Mouse (Mus musculus) embryonic facial prominence, embryonic 14.5 days (tissue): Measurements from ENCODE around the gene Creb5. TPM values are rescaled to one million over a fixed set of nuclear protein-coding genes. Genes with fewer than 3 reads are reported as not detected.

Source experiments
- ATAC-seq: fragments of 200-750 bp; cut with Nextera tagmentation; 2 replicates; pipeline ENCODE4 v1.8.0; 2017; ENCODE audit warnings: low read depth, moderate number of reproducible peaks, moderate TSS enrichment
- DNase-seq: peaks from one replicate; pipeline ENCODE4 v3.0.0-alpha.2; 2015; ENCODE audit warnings: low spot score
- H3K27ac ChIP-seq: fragments of 300-500 bp; sonication (generic); replicated peaks from 2 replicates; pipeline ENCODE4 v1.5.1; 2014; ENCODE audit warnings: low read depth, mild to moderate bottlenecking, low read length, moderate library complexity
- H3K27me3 ChIP-seq: fragments of 300-500 bp; sonication (generic); replicated peaks from 2 replicates; pipeline ENCODE4 v1.6.1; 2014; ENCODE audit warnings: low read length; ENCODE audit not compliant: control insufficient read depth, insufficient read depth
- H3K36me3 ChIP-seq: fragments of 300-500 bp; sonication (generic); 2 replicates; pipeline ENCODE4 v1.6.1; 2014; ENCODE audit warnings: low read length, mixed read lengths; ENCODE audit not compliant: control insufficient read depth, insufficient read depth
- H3K4me1 ChIP-seq: fragments of 300-500 bp; sonication (generic); 2 replicates; pipeline ENCODE4 v1.6.1; 2014; ENCODE audit warnings: antibody characterized with exemption, low read length; ENCODE audit not compliant: control insufficient read depth, insufficient read depth
- H3K4me2 ChIP-seq: fragments of 300-500 bp; sonication (generic); 2 replicates; pipeline ENCODE4 v1.6.1; 2014; ENCODE audit warnings: low read depth, mild to moderate bottlenecking, low read length, moderate library complexity, mixed read lengths
- H3K4me3 ChIP-seq: fragments of 300-500 bp; sonication (generic); 2 replicates; pipeline ENCODE4 v1.5.1; 2014; ENCODE audit warnings: low read depth, mild to moderate bottlenecking, low read length
- H3K9ac ChIP-seq: fragments of 300-500 bp; sonication (generic); 2 replicates; pipeline ENCODE4 v1.6.1; 2014; ENCODE audit warnings: low read depth, mild to moderate bottlenecking, low read length, moderate library complexity, mixed read lengths
- H3K9me3 ChIP-seq: fragments of 300-500 bp; sonication (generic); 2 replicates; pipeline ENCODE4 v1.6.1; 2016; ENCODE audit warnings: low read length; ENCODE audit not compliant: control insufficient read depth
- whole genome bisulfite sequencing: fragments of 180-500 bp; shearing (Covaris S2); extraction: QIAGEN DNeasy Blood & Tissue Kit; methylation state at CpG from one replicate; pipeline ENCODE4 v1.1.7; 2014; 5-methylcytosine and 5-hydroxymethylcytosine counted together
- polyA plus RNA-seq: library from polyadenylated mRNA; unstranded; fragments of >200 nt; fragmentation: Nextera tagmentation; extraction: Ambion mirVana; gene quantifications from 2 replicates; pipeline ENCODE4 v1.2.1, GENCODE M21; 2014

The Creb5 gene
- polyA plus RNA-seq, 1 experiment from 2014 or later = 22.8 TPM

DNA sequence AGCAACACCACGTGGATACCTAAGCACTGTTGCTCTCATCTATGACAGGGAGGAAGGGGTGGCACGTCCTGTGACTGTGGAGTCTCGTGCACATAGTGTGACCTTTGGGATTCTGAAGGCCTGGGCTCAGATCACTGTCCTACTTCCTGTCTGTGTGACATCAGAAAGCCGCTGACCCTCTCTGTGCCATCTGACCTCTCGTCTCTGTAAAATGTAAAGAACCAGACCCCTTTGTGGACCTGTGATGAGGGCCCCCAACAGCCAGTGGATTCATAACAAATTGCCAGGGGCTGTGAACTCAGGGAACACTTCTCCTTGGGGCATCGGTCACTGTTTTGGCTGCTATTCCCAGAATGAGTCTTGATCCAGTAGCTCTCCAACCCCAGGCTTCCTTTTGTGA lies 289.8 kb downstream of the Creb5 start:
- H3K4me1 ChIP-seq = peaks cover 23% of the 10 kb centered on the region
- H3K27me3 ChIP-seq = no peaks in the 10 kb centered on the region
- WGBS = 76% methylated on average over 6 of the region's 6 CpGs
- ATAC-seq (no peak), DNase-seq (no peak)
- H3K4me3 ChIP-seq = no peak overlapping the region
- H3K9ac ChIP-seq = no peak overlapping the region
- no peaks in the 10 kb centered on the region for H3K9me3 ChIP-seq
- no peak overlapping the region for H3K27ac ChIP-seq
- H3K4me2 ChIP-seq = no peak overlapping the region
- H3K36me3 ChIP-seq = no peaks in the 10 kb centered on the region

DNA sequence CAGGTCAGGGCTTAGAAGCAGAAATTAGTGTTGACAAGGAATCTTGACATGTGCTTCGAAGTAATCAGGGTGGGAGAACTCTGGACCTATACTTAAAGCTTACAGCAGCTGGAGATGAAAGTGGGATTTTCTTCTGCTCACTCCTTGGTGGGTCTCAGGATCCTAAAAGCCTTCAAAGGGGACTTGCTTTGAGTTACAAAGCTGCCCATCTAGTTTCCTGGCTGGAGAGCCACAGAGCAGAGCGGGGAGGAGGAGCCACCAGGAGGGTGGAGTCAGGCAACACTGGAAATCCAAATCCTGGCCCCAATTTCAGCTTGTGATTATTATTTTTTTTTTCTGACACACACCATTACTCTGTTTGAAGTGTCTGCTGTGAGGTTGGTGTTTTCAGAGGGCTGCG lies 290.7 kb downstream of the Creb5 start:
- Histone ChIP-seq H3K4me1 (peaks cover 16% of the 10 kb centered on the region), H3K36me3 (no peaks in the 10 kb centered on the region), H3K27me3 (no peaks in the 10 kb centered on the region), H3K4me3 (no peak overlapping the region), H3K27ac (no peak overlapping the region), H3K4me2 (no peak overlapping the region), H3K9me3 (no peaks in the 10 kb centered on the region), H3K9ac (no peak overlapping the region)
- ATAC-seq (no peak), DNase-seq (no peak)
- WGBS = 64% methylated on average over 3 of the region's 3 CpGs

DNA sequence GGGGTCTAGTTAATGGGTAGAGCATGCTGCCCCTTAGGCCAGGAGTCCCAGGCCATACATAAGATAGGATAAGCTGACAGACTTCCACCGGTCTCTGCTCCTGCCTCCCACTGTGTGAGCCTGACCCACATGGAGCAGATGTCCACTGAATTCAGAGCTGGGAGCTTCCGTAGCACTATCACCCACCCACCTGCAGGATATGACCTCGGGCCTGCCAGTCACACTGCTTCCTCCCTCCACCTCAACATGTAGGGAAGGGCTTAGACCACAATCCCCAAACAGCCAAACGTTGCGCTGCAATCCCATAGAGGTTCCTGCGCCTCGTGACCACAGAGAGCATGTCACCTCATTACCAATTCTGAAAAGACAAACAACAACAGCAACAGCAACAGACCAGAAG lies 293.3 kb downstream of the Creb5 start:
- H3K4me3 ChIP-seq = no peak overlapping the region
- H3K27ac ChIP-seq = no peak overlapping the region
- H3K9me3 ChIP-seq = no peaks in the 10 kb centered on the region
- H3K4me2 ChIP-seq = no peak overlapping the region
- H3K4me1 ChIP-seq = peaks cover 39% of the 10 kb centered on the region
- DNase-seq (no peak), ATAC-seq (no peak)
- no peak overlapping the region for H3K9ac ChIP-seq
- 84% methylated on average over 7 of the region's 7 CpGs for WGBS
- no peaks in the 10 kb centered on the region for H3K36me3 ChIP-seq
- no peaks in the 10 kb centered on the region for H3K27me3 ChIP-seq

DNA sequence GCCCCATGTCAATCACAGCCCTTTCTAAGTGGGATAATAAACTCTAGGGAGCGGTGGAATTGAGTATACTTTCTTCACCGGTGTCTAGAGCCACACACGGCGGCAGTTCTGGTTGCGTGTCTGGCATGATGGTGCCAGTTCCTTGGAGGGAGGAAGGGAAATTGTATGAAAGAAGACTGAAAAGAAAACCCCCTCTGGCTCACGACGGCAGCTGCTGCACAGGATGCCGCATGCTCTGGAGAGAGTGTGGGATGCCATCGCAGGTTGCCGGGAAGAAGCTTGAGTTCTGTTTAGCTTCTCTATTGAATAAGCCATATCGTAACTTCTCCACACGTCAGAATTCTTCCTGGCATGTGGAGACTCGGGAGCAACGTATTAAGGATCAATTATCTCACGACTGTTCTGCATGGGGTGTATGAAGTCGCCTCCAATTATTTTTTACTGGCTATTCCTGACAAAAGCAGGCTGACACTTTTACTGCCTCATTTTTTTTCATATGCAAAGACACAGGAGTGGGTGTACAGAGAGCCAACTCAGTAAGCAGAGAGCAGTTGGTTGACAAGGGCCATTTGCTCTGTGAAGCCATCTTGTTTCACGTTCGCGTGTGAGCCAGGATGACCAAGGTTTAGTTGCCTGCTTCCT lies 296.3 kb downstream of the Creb5 start:
- no peak overlapping the region; the same call in 1 of the 2 replicates for H3K27ac ChIP-seq
- peak overlapping the region; percentile 29 for H3K4me2 ChIP-seq
- no peaks in the 10 kb centered on the region for H3K9me3 ChIP-seq
- no peak overlapping the region for H3K9ac ChIP-seq
- peaks cover 34% of the 10 kb centered on the region for H3K4me1 ChIP-seq
- ATAC-seq (no peak), DNase-seq (no peak)
- WGBS = 41% methylated on average over 19 of the region's 19 CpGs
- H3K36me3 ChIP-seq = no peaks in the 10 kb centered on the region
- no peaks in the 10 kb centered on the region for H3K27me3 ChIP-seq
- no peak overlapping the region for H3K4me3 ChIP-seq

DNA sequence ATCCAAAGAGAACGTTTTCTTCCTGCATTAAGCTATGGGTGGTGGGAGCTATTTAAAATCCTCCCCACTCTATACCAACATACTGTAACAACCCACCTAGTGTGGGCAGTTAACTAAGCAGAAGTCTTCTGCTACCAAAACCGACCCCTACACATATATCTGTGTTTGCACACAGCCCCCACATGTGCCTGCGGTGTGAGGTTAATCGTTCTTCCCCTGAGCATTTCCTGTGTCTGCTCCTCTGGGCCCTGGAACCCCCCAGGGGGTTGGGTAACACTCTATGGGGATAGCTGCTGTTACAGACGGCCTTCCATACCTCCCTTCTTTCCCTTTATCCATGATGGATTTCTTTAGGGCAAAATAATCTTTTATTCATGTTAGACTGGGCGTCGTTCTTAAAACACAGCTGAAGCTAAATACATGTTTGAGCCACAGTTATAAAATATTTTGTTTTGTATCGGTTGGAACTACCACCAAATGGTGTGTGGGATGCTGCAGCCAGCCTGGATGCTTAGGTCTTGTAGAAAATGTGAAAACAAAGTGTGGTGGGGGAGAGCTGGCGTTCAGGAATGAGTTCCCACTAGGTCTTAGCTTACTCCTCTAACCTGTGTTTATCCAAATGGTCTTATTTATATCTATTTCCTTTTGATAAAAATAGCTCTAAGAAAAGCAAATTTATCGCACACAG lies 297.8 kb downstream of the Creb5 start:
- Histone ChIP-seq H3K4me3 (no peak overlapping the region), H3K4me2 (0 out of 2 replicates have a peak overlapping the region, but pooled peaks have one; percentile 13), H3K9me3 (no peaks in the 10 kb centered on the region), H3K9ac (no peak overlapping the region; the same call in 1 of the 2 replicates), H3K36me3 (no peaks in the 10 kb centered on the region), H3K27ac (no peak overlapping the region), H3K27me3 (no peaks in the 10 kb centered on the region), H3K4me1 (peaks cover 29% of the 10 kb centered on the region)
- DNase-seq = no peak
- WGBS = 39% methylated on average over 10 of the region's 10 CpGs
- no peak for ATAC-seq

DNA sequence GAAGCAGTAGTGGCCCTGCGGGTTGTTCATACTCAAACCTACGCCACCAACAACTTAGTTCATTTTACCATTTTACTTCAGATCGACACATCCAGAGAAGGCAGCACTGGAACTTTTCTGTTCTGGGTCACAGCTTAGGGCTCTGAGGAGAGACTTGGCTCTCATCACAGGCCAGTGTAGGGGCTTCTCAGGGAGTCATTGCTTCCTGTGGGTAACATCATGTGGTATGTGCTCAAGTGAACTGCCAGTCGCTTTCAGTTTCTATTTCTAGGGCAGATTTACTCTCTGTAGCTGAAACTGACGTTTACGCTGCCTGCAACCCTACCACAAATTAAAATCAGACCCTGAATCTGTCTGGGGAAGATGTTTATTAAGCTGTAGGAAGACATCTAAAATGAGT lies 302.7 kb downstream of the Creb5 start:
- WGBS = 54% methylated on average over 6 of the region's 6 CpGs
- no peak overlapping the region for H3K27ac ChIP-seq
- no peaks in the 10 kb centered on the region for H3K9me3 ChIP-seq

DNA sequence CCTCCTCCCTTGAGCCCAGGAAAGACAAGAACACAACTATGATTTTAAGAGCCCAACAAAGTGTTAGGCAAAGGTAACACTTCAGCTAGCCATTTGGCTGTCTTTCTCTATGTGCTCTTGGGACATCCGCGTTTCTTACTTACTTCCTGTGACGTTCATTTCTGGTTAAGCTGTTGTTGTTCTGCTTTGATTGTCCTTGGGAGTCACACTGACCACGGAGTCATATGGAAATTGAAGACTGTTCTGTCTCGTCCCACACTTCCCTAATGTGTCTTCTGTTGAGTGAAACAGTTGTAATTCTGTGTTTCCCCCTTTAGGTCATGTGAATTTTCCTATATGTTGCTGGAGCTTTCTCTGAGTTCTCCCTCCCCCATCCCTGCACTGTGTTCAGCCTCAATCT lies 305.2 kb downstream of the Creb5 start:
- Histone ChIP-seq H3K4me3 (no peak overlapping the region), H3K9ac (no peak overlapping the region), H3K27ac (no peak overlapping the region), H3K4me1 (peaks cover 8% of the 10 kb centered on the region), H3K9me3 (no peaks in the 10 kb centered on the region), H3K4me2 (no peak overlapping the region), H3K27me3 (no peaks in the 10 kb centered on the region), H3K36me3 (no peaks in the 10 kb centered on the region)
- no peak for DNase-seq
- ATAC-seq = no peak
- 84% methylated on average over 5 of the region's 5 CpGs for WGBS

More for the DNA sequence above, 302.7 kb downstream of the Creb5 start:
- ATAC-seq (no peak), DNase-seq (peak; percentile 58)
- Histone ChIP-seq H3K9ac (no peak overlapping the region), H3K4me3 (no peak overlapping the region), H3K27me3 (no peaks in the 10 kb centered on the region), H3K4me2 (no peak overlapping the region), H3K36me3 (no peaks in the 10 kb centered on the region), H3K4me1 (peaks cover 17% of the 10 kb centered on the region)

DNA sequence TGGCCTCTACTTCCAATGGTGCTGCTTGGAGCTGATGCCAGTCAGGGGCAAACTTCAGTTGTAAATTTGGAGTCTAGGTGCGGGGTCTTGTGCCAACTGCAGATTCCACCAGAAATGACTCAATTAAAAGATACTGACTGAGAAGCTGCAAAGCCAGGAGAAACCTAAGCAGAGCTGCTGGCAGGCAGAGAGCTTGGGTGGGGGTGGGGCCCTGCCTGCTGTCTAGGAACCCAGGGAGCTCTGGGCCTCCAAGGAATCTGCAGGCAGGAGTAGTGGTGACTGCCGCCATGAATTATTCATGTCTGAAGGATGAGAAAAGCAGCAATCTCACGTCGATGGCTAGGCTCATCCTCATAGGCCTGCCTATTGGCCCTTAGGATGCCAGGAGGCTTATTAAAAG lies 306.5 kb downstream of the Creb5 start:
- ATAC-seq (no peak; the same call in 1 of the 2 replicates), DNase-seq (no peak)
- Histone ChIP-seq H3K4me3 (no peak overlapping the region), H3K27ac (peak overlapping the region; percentile 16; the same call in 1 of the 2 replicates), H3K9me3 (no peaks in the 10 kb centered on the region), H3K27me3 (no peaks in the 10 kb centered on the region), H3K4me2 (no peak overlapping the region), H3K9ac (no peak overlapping the region), H3K4me1 (peaks cover 8% of the 10 kb centered on the region), H3K36me3 (no peaks in the 10 kb centered on the region)
- WGBS = 30% methylated on average over 4 of the region's 4 CpGs

DNA sequence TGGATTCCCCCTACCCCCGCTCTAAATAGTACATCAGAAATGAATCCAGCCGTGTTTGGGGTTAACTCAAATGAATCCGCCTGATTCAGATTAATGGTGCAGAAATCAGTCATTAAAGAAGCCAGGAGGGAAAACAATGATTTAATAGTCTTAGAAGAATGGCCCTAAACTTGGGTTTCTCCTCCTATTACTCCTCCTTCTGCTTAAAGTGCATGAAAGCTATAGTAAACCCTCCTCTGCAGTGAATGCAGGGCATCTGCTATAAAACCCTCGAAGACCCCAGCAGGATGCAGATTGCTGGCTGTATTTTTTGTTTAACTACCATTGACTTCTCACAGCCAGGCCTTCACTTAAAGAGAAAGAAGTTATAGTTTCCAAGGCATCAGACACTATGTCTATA lies 307.2 kb downstream of the Creb5 start:
- 69% methylated on average over 4 of the region's 4 CpGs for WGBS
- Histone ChIP-seq H3K36me3 (no peaks in the 10 kb centered on the region), H3K9me3 (no peaks in the 10 kb centered on the region), H3K4me3 (no peak overlapping the region), H3K4me2 (no peak overlapping the region), H3K27me3 (no peaks in the 10 kb centered on the region), H3K27ac (no peak overlapping the region), H3K4me1 (peaks cover 8% of the 10 kb centered on the region), H3K9ac (no peak overlapping the region)
- no peak for DNase-seq
- ATAC-seq = no peak
